Mouse (Mus musculus) spleen, postnatal 36 days (tissue): ENCODE measurements around the gene Pde4c.

Experiments
- DNase-seq, 2 experiments: peaks; one replicate each; pipeline ENCODE4 v3.0.0; 2022; ENCODE audit warnings: low spot score in 2 of 2, mixed read lengths in 1 of 2

Gene Pde4c

DNA sequence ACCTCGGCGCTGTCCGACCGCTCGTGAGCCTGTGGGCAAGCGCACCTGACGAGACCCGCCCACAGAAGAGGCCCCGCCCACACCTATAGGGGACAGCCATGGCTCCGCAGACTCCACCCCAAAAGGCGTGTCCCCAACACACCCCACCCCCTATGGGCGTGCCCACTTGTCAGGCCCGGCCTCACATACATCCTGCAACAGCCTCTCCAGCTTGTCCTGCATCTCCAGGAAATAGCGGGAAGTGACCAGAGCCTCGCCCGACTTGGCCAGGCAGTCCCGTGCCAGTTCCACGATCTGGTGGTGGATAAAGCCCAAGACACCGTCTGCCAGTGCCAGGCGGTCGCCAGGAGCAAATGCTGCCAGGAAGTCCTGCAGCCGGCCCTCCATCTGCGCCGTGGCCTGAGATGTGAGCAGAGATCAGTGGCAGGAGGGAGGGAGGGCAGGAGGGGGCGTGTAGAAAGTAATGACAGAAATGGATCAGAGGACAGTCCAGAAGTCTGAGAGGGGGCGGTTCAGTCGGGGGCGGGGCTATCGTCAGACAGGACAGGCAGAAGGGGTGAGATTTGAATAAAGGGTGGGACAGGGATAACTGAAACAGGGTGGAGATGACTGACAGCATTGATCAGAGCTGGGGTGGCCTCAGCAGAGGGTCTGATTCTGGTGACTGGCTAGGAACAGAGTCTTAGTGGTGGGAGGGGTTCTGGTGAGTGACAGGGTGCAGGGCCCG, 64.6 kb downstream of the Pde4c start:
- no peak for DNase-seq

- no peak for DNase-seq
Measured at GRCm38 (mm10) chr8:70789046-70789445, 65.5 kb downstream of the Pde4c start.

DNA sequence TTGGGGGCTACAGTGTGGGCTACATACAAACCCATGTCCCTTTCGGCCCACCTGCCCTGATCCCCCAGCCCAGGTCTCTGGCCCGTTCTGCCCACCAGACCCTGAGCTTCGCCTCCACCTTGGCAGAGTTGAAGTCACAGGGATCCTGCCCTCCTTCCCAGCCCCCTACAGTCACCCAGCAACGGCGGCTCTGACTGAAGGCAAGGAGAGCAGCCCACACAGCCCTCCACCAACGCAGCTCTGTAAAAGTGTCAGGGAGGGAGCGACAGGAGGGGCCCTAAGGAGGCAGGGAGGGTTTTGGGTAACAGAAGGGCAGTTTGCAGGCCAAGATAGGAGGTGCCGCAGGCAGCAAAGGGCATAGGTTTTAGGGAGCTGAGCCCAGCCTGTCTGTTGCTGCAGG, 67.3 kb downstream of the Pde4c start:
- no peak for DNase-seq

DNA sequence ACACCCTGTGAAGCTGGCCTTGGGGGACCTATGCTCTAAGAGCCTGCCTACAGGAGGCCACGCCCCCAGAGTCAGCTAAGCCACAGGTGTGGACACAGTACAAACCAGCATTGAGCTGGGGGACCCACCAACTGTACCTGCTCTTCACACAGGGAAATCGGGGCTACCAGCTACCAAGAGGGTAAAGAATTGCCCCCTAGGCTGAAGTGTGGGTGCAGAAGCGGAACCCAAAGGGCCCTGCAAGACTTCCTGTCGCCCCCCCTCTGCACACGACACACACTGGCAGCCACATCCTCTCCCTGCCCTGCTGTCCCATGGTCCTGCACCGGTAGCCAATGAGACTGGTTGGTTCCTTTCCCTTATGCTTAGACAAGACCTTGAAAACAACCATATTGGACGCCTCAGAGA, 67.8 kb downstream of the Pde4c start:
- DNase-seq: peak; percentile 86

- peak; percentile 97 to 98 for DNase-seq
Measured at GRCm38 (mm10) chr8:70791975-70792691, 68.6 kb downstream of the Pde4c start.

- peak in 1 of 2 experiments; percentile 76 for DNase-seq
Measured at GRCm38 (mm10) chr8:70792700-70793099, 69.2 kb downstream of the Pde4c start.

- no peak for DNase-seq
Measured at GRCm38 (mm10) chr8:70794215-70794614, 70.7 kb downstream of the Pde4c start.

DNA sequence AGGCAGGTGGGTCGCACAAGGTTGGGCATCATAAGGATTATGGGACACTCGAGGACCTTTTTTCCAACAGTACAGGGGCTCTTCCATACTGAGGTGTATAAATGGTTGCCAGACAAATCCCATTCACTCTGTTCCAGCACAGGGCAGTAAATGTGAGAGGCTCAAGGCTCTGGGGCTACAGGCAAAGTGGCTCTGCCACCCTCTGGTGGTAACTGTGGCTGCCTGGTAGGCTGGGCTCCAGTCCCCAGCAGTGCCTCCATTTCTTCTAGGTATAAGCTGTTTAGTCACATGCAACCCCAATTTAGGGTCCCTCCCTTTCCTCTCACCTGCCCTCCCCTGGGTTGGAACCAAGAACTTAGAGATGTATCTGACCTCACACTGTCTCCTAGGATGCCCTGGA, 71.8 kb downstream of the Pde4c start:
- DNase-seq: no peak

DNA sequence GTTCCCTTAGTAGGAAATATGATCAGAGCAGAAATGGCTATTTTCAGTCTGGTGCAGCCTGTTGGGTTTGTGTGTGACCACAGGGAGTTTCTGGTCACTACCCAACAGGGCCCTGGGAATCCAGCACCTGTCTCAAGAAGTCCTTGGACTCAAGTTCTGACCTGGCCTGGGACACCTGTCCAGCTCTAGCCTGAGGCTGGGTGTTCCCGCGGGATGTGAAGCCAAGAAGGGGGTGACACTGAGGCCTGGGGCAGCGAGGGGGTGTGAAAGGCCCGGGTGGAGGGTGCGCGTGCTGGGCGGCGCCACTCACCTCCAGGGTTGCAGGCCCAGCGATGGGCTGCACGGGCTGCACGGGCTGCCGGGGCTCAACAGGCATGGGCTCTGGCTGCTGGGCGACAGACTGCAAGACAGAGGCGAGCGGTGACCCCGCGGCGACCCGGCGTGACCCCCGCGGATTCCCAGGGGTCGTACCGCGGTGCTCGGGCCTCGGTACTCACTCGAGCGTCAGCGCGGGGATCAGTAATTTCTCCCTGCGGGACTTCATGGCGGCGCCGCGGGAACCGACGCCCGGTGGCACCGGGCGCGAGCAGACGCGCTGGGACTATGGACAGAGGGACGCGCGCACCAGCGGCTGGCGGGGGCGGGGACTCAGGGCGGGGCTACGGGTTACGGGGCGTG, 73.0 kb downstream of the Pde4c start:
- DNase-seq: no peak

- peak; percentile 86 to 87 for DNase-seq
Measured at GRCm38 (mm10) chr8:70797081-70798070, 73.9 kb downstream of the Pde4c start.

GRCm38 (mm10) chr8:70798281-70798680, 74.8 kb downstream of the Pde4c start:
- no peak for DNase-seq

DNA sequence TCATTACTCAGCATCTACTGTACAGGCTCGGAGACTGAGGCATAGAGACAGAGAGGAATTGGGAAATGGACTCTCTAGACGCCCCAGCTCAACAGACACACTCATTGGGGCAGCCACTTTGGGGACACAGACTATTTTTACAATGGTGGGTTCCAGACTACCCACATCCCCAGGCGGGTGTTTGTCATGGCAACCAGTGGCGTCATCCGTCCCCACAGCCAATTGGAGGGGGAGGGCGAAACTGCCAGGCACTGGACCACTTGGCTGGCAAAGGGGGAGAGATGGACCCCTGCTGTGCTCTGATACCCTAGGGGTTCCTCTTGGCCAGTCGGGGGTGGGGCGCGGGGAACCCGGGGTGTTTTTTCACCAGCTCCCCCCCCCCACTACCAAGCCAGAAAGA, 77.1 kb downstream of the Pde4c start:
- no peak for DNase-seq
